Mouse (Mus musculus) right cerebral cortex, postnatal 25 days (tissue): Measurements from ENCODE around the gene Gm28042.

Experiments
- DNase-seq: peaks from one replicate; pipeline ENCODE4 v3.0.0; 2022

The Gm28042 gene

DNA sequence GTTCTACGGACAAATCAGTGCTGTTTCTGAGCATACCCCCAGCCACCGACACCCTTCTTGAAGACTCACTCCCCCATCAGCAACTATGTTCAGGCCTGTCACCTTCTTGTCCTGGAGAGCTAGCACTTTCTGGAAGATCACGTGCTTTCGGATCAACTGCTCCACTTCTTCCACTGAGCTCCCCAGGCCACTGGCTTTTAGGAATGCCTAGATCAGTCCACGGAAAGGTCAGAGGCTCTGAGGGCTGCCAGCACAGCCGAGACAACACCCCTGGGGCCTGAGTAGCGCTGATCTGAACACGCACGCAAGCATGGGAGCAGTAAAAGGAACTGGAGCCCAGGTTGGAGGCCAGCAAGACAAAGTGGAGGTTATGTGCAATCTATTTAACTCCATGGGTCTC lies 33.4 kb downstream of the Gm28042 start:
- no peak for DNase-seq

DNA sequence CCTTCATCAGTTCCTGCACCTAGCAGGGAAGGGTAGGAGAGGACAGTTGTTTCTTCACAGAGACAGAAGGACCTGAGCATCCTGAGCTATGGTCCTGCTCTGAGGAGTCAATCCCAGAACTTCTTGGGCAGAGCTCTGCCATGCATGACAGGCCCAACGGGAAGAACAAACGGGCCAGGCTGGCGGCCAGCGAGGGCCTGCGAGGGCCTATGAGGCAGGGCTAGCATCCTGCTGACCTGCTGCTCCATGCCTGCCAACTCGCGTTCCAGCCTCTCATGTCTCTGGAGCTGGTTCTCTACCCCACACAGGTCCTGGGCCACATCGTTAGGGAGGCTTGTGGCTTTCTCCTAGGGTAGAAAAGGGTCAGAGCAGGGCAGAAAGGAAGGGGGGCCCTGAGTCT lies 35.0 kb downstream of the Gm28042 start:
- DNase-seq, result no peak

GRCm38 (mm10) chr2:120064639-120065038 lies 37.3 kb downstream of the Gm28042 start:
- no peak for DNase-seq

GRCm38 (mm10) chr2:120065243-120065642 lies 38.0 kb downstream of the Gm28042 start:
- peak; percentile 53 for DNase-seq

DNA sequence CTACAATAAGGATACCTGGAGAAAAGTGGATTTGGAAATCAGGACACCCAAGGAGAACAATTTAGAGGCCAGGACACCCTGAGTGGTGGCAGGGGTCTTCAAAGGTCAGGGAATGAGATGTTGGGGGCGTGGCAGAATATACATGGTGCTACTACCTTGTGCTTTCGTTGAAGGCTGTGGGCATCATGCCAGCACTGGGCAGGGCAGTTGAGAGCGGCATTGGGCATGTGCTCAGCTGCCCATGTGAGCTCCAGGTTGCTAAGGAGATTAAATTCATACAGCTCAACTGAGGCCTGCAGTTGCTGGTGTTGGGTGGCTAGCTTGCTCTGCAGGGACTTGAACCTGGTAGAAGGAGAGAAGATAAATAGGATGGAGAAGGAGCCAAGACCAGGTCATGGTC lies 38.9 kb downstream of the Gm28042 start:
- no peak for DNase-seq

- DNase-seq, result no peak
Observed at GRCm38 (mm10) chr2:120068555-120069465, 41.5 kb downstream of the Gm28042 start.

- DNase-seq, result peak; percentile 63
Observed at GRCm38 (mm10) chr2:120069466-120069990, 42.2 kb downstream of the Gm28042 start.

- no peak for DNase-seq
Observed at GRCm38 (mm10) chr2:120074096-120074495, 46.8 kb downstream of the Gm28042 start.

DNA sequence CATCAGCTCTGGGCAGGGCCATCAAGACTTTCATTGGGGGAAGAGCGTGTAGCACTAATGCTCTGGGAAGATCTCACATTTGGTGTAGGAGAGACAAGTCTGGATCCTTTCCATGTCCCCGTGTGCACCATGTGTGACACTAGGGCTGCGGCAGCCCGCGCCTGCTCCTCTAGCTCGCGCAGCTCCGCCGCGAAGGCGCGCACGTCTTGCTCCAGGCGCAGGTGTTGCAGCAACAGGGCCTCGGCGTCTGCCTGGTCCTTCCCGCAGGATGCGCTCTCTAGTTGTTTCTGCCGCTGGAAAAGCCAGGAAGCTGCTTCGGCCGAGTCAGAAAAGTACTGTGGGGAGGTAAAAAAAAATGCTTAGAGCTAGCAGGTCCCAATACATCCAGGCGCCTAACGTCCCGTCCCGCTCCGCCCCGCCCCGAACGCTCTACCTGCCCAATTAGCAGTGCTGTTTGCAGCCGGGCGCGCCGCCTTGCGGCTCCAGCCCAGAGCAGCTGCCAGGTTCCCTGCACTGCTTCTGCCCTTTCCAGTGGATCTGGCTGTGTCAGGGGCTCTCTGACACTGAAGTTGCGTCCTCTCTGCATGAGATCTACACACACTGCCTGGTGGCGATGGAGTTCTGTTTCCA lies 48.9 kb downstream of the Gm28042 start:
- peak; percentile 63 for DNase-seq

DNA sequence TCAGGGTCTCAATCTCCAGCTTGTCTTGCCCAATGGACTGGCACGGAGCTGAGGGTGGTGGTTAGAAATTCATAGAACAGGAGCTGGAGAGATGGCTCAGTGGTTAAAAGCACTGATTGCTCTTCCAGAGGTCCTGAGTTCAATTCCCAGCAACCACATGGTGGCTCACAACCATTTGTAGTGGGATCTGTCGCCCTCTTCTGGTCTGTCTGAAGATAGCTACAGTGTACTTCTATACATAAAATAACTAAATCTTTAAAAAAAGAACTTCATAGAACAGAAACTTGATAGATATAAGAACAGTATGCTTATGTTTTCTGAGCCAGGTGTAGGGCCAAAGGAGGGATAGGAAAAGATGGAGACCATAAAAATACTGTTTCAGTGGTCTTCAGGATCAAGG lies 55.1 kb downstream of the Gm28042 start:
- DNase-seq, result no peak

DNA sequence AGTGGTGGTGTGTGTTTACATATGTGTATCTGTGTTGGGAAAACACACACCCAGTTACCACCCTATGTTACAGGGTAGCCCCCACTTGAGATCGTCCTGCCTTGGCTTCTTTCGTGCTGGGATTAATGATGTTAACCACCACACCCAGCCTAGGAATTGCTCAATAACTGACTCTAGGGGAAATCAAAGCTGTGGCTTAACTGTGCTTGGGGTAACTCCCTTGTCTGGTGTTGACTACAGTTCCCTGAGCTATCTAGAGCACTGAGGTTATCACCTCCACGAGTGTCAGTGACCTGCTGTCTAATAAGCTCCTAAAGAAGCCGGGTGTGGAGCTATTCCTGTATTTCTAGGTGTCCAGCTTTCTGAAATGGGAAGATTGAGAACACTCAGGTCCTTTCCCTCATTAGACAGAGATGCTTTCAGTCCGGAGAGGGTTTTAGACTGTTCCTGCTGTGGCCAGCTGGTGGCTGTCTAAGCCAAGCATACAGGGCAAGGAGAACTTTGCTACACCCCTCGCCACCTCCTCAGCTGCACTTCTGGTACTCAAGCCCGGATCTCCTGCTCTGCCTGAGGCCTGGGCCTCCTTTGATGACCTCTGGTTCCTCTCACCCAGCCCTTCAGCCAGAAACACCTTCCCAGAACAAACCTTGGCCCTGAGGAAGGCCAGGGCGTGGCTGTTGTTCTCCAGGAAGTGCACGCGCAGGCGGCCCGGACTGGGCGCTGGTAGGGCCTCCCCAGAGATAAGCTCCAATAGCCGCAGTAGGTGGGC lies 57.5 kb downstream of the Gm28042 start:
- peak; percentile 25 for DNase-seq

DNA sequence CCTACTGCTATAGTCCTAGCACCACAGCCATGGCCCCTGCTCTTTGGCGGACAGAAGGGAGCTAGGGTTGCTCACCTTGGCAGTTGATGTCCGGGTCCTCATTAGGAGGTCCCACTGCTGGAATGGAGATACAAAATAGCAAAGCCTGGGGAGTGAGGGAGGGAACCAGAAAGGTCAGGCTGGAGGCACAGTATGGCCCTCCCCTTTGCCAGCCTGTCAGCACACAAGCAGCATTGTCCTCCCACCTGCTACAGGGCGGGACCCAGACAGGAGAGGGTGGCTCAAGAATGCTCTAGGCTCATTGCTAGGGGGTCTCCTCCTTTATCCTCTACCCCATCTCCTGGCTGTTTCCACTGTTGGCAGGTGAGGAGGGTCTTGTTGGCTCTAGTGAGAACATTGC lies 58.7 kb downstream of the Gm28042 start:
- no peak for DNase-seq

DNA sequence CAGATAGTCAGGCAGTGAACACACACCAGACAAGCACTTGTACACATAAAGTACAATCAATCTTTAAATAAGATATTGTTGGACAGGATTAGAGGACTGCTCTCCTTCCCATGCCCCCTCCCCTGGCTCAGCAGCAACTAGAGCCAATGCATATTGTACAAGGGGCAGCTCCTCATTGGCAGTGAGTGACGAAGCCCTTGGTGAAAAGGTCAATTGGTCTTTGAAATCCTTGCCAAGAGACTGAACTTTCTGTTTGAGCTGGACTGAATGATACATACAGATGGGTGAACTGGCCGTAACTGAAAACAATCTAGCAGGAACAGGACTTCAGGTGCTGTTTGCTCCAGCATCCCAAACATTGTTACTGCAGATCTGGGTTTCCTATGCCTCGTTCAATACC lies 60.1 kb downstream of the Gm28042 start:
- no peak for DNase-seq

DNA sequence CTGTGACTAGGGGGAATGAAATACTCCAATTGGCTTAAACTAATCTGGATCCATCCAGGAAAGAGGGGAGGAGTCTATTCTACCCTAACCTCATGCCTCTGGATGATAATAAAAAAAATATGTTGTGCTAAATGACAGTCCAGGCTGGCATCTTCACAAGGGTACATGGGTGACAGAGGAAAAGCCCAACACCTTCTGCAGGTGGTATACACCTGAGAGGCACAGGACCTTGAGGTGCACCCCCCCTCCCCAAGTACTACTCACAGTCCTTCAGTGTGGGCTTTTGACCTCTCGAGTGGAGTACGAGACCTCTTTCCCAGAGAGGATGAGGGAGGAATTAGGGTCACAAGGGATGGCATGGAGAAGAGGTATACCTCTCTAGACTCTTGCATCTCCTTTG lies 60.6 kb downstream of the Gm28042 start:
- DNase-seq, result no peak

- DNase-seq, result no peak
Observed at GRCm38 (mm10) chr2:120090979-120091378, 63.7 kb downstream of the Gm28042 start.
